Mouse (Mus musculus) forebrain, embryonic 15.5 days (tissue): ENCODE measurements at regions not wholly inside any gene's neighbourhood (a gene's known extent, or its start where the extent isn't known, plus 50 kb on each side); places are given as distances from the start of the nearest gene placed in this dataset.
"Not testable (repeated sequence)": the region's sequence is repeated elsewhere in the genome, so short reads cannot be mapped to it uniquely, and the experiment has no call there.

ENCODE experiments used
- ATAC-seq: fragments of 200-750 bp; cut with Nextera tagmentation; replicated peaks from 2 replicates; pipeline ENCODE4 v1.8.0; 2017; ENCODE audit warnings: mild to moderate bottlenecking, moderate TSS enrichment, moderate library complexity
- H3K27ac ChIP-seq: fragments of 300-500 bp; sonication (generic); replicated peaks from 2 replicates; pipeline ENCODE4 v1.5.1; 2015; ENCODE audit warnings: mild to moderate bottlenecking, inconsistent platforms
- H3K27me3 ChIP-seq: fragments of 300-500 bp; sonication (generic); 2 replicates; pipeline ENCODE4 v1.6.1; 2015; ENCODE audit warnings: inconsistent platforms
- H3K36me3 ChIP-seq: fragments of 300-500 bp; sonication (generic); 2 replicates; pipeline ENCODE4 v1.6.1; 2015; ENCODE audit warnings: mild to moderate bottlenecking, inconsistent platforms
- H3K4me1 ChIP-seq: fragments of 300-500 bp; sonication (generic); 2 replicates; pipeline ENCODE4 v1.6.1; 2015; ENCODE audit warnings: inconsistent platforms
- H3K4me2 ChIP-seq: fragments of 300-500 bp; sonication (generic); replicated peaks from 2 replicates; pipeline ENCODE4 v1.6.1; 2015; ENCODE audit warnings: mild to moderate bottlenecking, inconsistent platforms
- H3K4me3 ChIP-seq: fragments of 300-500 bp; sonication (generic); 2 replicates; pipeline ENCODE4 v1.5.1; 2015; ENCODE audit warnings: mild to moderate bottlenecking, inconsistent platforms
- H3K9ac ChIP-seq: fragments of 300-500 bp; sonication (generic); replicated peaks from 2 replicates; pipeline ENCODE4 v1.6.1; 2015; ENCODE audit warnings: mild to moderate bottlenecking, inconsistent platforms
- H3K9me3 ChIP-seq: fragments of 300-500 bp; sonication (generic); 2 replicates; pipeline ENCODE4 v1.6.1; 2016; ENCODE audit warnings: inconsistent platforms
- WGBS: fragments of 180-500 bp; shearing (Covaris S2); methylation state at CpG from one replicate; pipeline ENCODE4 v1.1.7; 2015; ENCODE audit warnings: mixed read lengths; 5-methylcytosine and 5-hydroxymethylcytosine counted together

- no peak overlapping the region for H3K9ac ChIP-seq
- H3K4me3 ChIP-seq, result no peak overlapping the region
- ATAC-seq, result no peak
- 60% methylated on average over 14 of the region's 14 CpGs for WGBS
- H3K27ac ChIP-seq, result no peak overlapping the region; the same call in 1 of the 2 replicates
- H3K36me3 ChIP-seq, result no peaks in the 10 kb centered on the region
- H3K4me2 ChIP-seq, result no peak overlapping the region
- H3K27me3 ChIP-seq, result no peaks in the 10 kb centered on the region
- 0 out of 2 replicates have a peak, but pooled peaks cover 13% of the 10 kb centered on the region for H3K4me1 ChIP-seq
- no peaks in the 10 kb centered on the region for H3K9me3 ChIP-seq
These were observed 120.5 kb downstream of the Mterf1b start for GRCm38 (mm10) chr5:4312675-4313074.

DNA sequence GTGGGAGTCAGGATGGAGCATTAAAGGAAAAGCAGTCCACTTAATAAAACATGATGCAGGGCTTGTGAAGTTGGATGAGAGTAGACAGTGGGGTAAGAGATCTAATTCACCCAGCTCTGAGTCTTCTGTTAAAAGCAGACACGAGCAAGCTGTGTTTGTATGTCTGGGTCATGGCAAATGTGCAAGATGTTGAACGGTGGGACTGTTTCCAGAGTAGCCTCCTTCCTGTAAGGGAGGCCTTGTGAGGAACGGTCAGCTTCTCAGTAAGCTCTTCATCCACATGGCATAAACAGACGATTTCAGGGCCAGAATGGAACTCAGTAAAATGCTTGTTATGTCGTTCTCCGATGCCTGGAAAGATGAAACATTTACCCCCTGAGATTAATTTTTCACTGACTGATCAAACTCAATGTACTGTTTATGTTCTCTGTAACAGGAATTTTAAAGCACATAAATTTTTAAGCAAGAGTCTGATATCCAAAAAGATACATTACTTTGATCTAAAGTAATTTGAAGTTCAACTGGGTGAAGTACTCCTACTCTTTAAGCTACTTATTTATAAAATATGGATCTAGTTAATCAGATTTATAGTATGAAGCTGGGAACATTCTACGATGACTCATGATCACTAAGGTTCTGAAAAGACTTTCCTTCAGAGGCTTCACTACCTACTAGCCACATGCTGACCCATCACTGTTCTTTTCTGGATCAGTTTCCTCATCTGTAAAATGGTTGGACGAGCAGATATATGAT is 130.6 kb downstream of the Mterf1b start:
- 85% methylated on average over 8 of the region's 8 CpGs for WGBS

GRCm38 (mm10) chr5:4323387-4323704 is 131.2 kb downstream of the Mterf1b start:
- no peaks in the 10 kb centered on the region for H3K27me3 ChIP-seq
- H3K4me3 ChIP-seq, result no peak overlapping the region
- H3K9me3 ChIP-seq, result no peaks in the 10 kb centered on the region
- 95% methylated on average over 2 of the region's 2 CpGs for WGBS
- no peak overlapping the region for H3K4me2 ChIP-seq
- no peak overlapping the region for H3K27ac ChIP-seq
- H3K4me1 ChIP-seq, result no peaks in the 10 kb centered on the region
- ATAC-seq, result no peak
- H3K9ac ChIP-seq, result no peak overlapping the region
- no peaks in the 10 kb centered on the region for H3K36me3 ChIP-seq

More for the DNA sequence above, 130.6 kb downstream of the Mterf1b start:
- Histone ChIP-seq H3K27ac (no peak overlapping the region), H3K9ac (no peak overlapping the region), H3K36me3 (no peaks in the 10 kb centered on the region), H3K4me2 (no peak overlapping the region), H3K27me3 (no peaks in the 10 kb centered on the region), H3K4me1 (no peaks in the 10 kb centered on the region), H3K9me3 (no peaks in the 10 kb centered on the region), H3K4me3 (no peak overlapping the region)
- no peak for ATAC-seq

GRCm38 (mm10) chr5:4325813-4326212 is 133.6 kb downstream of the Mterf1b start:
- H3K27ac ChIP-seq, result no peak overlapping the region
- H3K4me3 ChIP-seq, result no peak overlapping the region
- 25% methylated on average over 3 of the region's 3 CpGs for WGBS
- ATAC-seq, result no peak
- H3K27me3 ChIP-seq, result no peaks in the 10 kb centered on the region
- no peak overlapping the region for H3K9ac ChIP-seq
- no peak overlapping the region for H3K4me2 ChIP-seq
- no peaks in the 10 kb centered on the region for H3K9me3 ChIP-seq
- no peaks in the 10 kb centered on the region for H3K4me1 ChIP-seq
- no peaks in the 10 kb centered on the region for H3K36me3 ChIP-seq

DNA sequence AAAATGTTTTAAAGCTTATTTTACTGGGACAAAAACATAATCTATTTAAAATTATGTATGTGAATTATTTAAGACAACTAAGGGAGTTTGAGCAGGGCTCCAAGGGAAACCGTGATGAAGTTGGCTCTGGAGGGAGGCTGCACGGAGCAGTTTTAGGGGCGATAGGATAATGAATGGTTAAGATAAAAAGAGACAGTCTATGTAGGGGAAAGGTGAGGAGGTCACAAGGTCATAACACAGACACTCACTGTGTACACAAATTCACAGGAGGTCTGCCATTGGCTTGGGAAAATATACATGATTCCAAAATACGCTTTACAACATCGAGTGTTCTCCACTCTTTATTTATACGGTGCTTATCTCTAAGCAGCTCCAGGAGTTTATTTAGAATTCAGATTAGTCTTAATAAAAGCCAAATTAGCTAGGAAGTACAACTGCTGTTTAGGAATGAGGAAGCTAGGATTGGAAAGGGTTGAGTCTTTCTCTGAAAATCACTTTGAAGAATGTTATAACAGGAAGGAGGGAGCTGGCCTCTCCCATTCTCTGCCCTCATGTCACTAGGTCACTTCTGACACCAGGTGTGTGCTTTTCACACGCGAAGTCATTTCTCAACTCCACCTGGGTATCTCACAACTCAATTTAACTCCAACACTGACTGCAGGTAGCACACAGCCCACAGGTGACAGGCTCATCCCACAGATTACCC is 134.3 kb downstream of the Mterf1b start:
- ATAC-seq, result no peak
- Histone ChIP-seq H3K27me3 (no peaks in the 10 kb centered on the region), H3K4me1 (no peaks in the 10 kb centered on the region), H3K36me3 (no peaks in the 10 kb centered on the region), H3K4me2 (no peak overlapping the region), H3K9me3 (no peaks in the 10 kb centered on the region), H3K4me3 (no peak overlapping the region), H3K27ac (no peak overlapping the region), H3K9ac (no peak overlapping the region)
- WGBS, result 62% methylated on average over 8 of the region's 8 CpGs

DNA sequence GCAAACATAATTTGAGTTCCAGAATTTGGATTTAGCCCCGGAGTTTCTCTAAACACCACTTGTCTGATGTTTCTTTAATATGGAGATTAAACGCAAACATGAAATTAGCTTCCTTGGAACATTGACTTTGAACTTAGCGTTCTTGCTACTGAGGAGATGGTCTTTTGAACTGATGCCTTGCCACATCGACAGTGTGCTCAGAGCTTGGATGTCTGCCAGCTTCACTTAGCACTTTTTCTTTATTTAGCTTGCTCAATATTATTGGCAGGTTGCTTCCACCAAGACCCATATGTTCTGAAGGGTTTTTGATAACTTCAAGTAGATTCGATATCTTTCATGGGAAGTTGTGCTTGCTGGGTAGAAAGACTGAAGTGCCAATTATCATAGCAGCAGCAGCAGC is 143.5 kb downstream of the Mterf1b start:
- no peak overlapping the region for H3K4me3 ChIP-seq
- WGBS, result 29% methylated on average over 5 of the region's 5 CpGs
- no peaks in the 10 kb centered on the region for H3K27me3 ChIP-seq
- H3K9ac ChIP-seq, result no peak overlapping the region
- no peak; the same call in 1 of the 2 replicates for ATAC-seq
- H3K4me2 ChIP-seq, result no peak overlapping the region
- H3K4me1 ChIP-seq, result peaks cover 5% of the 10 kb centered on the region; the same call in 1 of the 2 replicates
- no peak overlapping the region for H3K27ac ChIP-seq
- no peaks in the 10 kb centered on the region for H3K9me3 ChIP-seq
- no peaks in the 10 kb centered on the region for H3K36me3 ChIP-seq

GRCm38 (mm10) chr5:4341956-4342355 is 149.8 kb downstream of the Mterf1b start:
- no peaks in the 10 kb centered on the region for H3K27me3 ChIP-seq
- H3K9ac ChIP-seq, result no peak overlapping the region
- no peak overlapping the region for H3K4me3 ChIP-seq
- ATAC-seq, result no peak
- H3K27ac ChIP-seq, result no peak overlapping the region
- WGBS, result 36% methylated on average over 6 of the region's 6 CpGs
- H3K9me3 ChIP-seq, result no peaks in the 10 kb centered on the region
- H3K4me1 ChIP-seq, result no peaks in the 10 kb centered on the region
- no peaks in the 10 kb centered on the region for H3K36me3 ChIP-seq
- H3K4me2 ChIP-seq, result no peak overlapping the region

DNA sequence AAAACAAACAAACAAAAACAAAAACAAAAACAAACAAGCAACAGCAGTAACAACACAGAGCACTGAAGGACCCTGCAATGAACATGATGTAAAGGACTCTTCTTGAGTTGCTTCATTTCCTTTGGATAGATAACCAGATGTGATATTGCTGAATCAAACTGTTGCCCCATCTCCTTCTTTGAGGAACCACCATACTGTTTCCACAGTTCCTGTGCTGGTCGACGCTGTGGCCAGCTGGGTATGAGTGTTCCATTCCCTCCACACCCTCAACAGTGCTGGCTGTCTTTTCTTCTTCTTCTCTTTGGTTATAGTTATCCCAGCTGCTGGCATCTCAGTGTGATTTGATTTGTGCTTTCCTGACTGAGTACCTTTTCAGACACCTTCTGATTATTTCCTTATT is 152.3 kb downstream of the Mterf1b start:
- no peak for ATAC-seq
- Histone ChIP-seq H3K27me3 (no peaks in the 10 kb centered on the region), H3K4me1 (no peaks in the 10 kb centered on the region), H3K27ac (no peak overlapping the region), H3K36me3 (no peaks in the 10 kb centered on the region), H3K9ac (no peak overlapping the region), H3K4me3 (no peak overlapping the region), H3K9me3 (no peaks in the 10 kb centered on the region), H3K4me2 (no peak overlapping the region)
- 94% methylated on average over 2 of the region's 2 CpGs for WGBS

GRCm38 (mm10) chr5:4348334-4348733 is 156.2 kb downstream of the Mterf1b start:
- Histone ChIP-seq H3K27me3 (no peaks in the 10 kb centered on the region), H3K4me3 (no peak overlapping the region), H3K9ac (no peak overlapping the region), H3K4me2 (no peak overlapping the region), H3K36me3 (no peaks in the 10 kb centered on the region), H3K27ac (no peak overlapping the region), H3K9me3 (no peaks in the 10 kb centered on the region), H3K4me1 (no peaks in the 10 kb centered on the region)
- ATAC-seq, result no peak
- WGBS, result 80% methylated on average over 4 of the region's 4 CpGs

DNA sequence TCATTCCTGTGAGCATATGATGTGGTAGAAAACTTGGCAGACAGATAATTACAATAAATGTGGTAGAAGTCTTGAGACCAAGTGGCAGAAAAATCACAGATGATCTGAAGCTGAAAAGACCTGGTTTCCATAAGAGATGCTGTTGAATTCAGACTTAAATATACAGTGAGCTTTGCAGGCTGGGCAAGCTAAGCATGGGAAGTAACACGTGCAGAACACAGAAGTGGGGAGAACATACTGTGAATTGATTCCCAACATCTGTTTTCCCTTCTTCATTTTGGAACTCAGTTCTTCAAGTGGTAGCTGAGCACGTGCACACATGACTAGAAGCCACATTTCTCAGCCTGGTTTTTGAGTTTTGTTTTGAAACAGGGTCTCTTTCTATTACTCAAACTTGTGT is 157.8 kb downstream of the Mterf1b start:
- no peak overlapping the region for H3K4me2 ChIP-seq
- H3K36me3 ChIP-seq, result no peaks in the 10 kb centered on the region
- H3K4me1 ChIP-seq, result no peaks in the 10 kb centered on the region
- no peak overlapping the region for H3K27ac ChIP-seq
- no peak overlapping the region for H3K9ac ChIP-seq
- H3K27me3 ChIP-seq, result no peaks in the 10 kb centered on the region
- WGBS, result 74% methylated on average over 2 of the region's 2 CpGs
- no peak for ATAC-seq
- H3K4me3 ChIP-seq, result no peak overlapping the region
- H3K9me3 ChIP-seq, result no peaks in the 10 kb centered on the region

- Histone ChIP-seq H3K4me3 (no peak overlapping the region), H3K36me3 (no peaks in the 10 kb centered on the region), H3K27ac (no peak overlapping the region), H3K4me1 (no peaks in the 10 kb centered on the region), H3K9me3 (no peaks in the 10 kb centered on the region), H3K27me3 (no peaks in the 10 kb centered on the region), H3K4me2 (no peak overlapping the region), H3K9ac (no peak overlapping the region)
- 39% methylated on average over 7 of the region's 7 CpGs for WGBS
- no peak for ATAC-seq
These were observed 163.6 kb downstream of the Mterf1b start for GRCm38 (mm10) chr5:4355609-4356224.

- not testable (repeated sequence) for H3K36me3 ChIP-seq, H3K27me3 ChIP-seq, H3K4me2 ChIP-seq, ATAC-seq, H3K9me3 ChIP-seq, H3K27ac ChIP-seq, H3K4me3 ChIP-seq, H3K9ac ChIP-seq, H3K4me1 ChIP-seq
These were observed 164.5 kb downstream of the Mterf1b start for GRCm38 (mm10) chr5:4356555-4357273.
